Mouse (Mus musculus): Measurements from ENCODE around the gene Rad51d.

DNA sequence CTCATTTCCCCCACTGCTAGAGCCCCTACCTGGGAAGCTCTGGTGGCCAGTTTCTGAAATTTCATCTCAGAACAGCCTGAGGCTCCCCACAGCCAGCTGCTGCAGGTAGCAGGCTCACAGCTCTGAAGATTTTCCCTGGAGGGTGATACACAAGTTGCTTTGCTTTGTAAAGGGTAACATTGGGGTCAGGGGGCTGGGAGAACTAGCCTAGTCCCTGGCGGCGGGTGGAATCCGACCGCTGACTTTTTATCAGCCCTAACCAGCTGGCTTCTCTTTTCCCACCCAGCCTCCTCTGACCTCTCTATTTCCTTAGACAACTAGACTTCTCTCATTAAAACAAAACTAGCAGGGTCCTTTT lies 44.4 kb downstream of the Rad51d start:
- TF ChIP-seq CTCF (IDR thresholded peaks at IDR 0.05; ENCODE audit: low read depth) = no peak
- TF ChIP-seq EP300 (IDR thresholded peaks at IDR 0.05; ENCODE audit: low read depth) = peak; percentile 90

Measured in liver, embryonic 14.5 days (tissue).